Mouse (Mus musculus) spleen, adult 2 months (tissue): Measurements from ENCODE around the gene Elp1.

Source experiments
- CTCF ChIP-seq: fragments of 200-500 bp; IDR thresholded peaks from 2 replicates; pipeline ENCODE4 v1.5.1; 2011; ENCODE audit warnings: mild to moderate bottlenecking, inconsistent platforms; ENCODE audit not compliant: insufficient read depth, insufficient read length, insufficient replicate concordance; ENCODE audit errors: extremely low read depth
- POLR2A ChIP-seq: fragments of 200-500 bp; IDR thresholded peaks from 2 replicates; pipeline ENCODE4 v1.6.1; 2011; ENCODE audit warnings: low read depth, low read length, inconsistent platforms

- no peak for TF ChIP-seq POLR2A
- TF ChIP-seq CTCF, result no peak
These were observed 579 bp upstream of the Elp1 start for GRCm38 (mm10) chr4:56802669-56803150.
